Mouse (Mus musculus) lung, postnatal 0 days (tissue): ENCODE results near the gene Tmem201. TPM values are rescaled to one million over a fixed set of nuclear protein-coding genes. Genes with fewer than 3 reads are reported as not detected.
"Not testable (repeated sequence)": the region's sequence is repeated elsewhere in the genome, so short reads cannot be mapped to it uniquely, and the experiment has no call there.

Experiments
- ATAC-seq: fragments of 200-750 bp; cut with Nextera tagmentation; 2 replicates; pipeline ENCODE4 v1.8.0; 2017; ENCODE audit warnings: moderate library complexity
- DNase-seq: peaks from one replicate; pipeline ENCODE4 v3.0.0-alpha.2; 2016; ENCODE audit warnings: low spot score
- H3K27ac ChIP-seq: fragments of 300-500 bp; sonication (generic); 2 replicates; pipeline ENCODE4 v1.5.1; 2014; ENCODE audit warnings: antibody characterized with exemption, mild to moderate bottlenecking, low read length, mixed read lengths
- H3K27me3 ChIP-seq: fragments of 300-500 bp; sonication (generic); replicated peaks from 2 replicates; pipeline ENCODE4 v1.6.1; 2014; ENCODE audit warnings: low read length, mixed read lengths; ENCODE audit not compliant: insufficient read depth
- H3K36me3 ChIP-seq: fragments of 300-500 bp; sonication (generic); 2 replicates; pipeline ENCODE4 v1.6.1; 2014; ENCODE audit warnings: low read length, mixed read lengths; ENCODE audit not compliant: insufficient read depth
- H3K4me1 ChIP-seq: fragments of 300-500 bp; sonication (generic); 2 replicates; pipeline ENCODE4 v1.6.1; 2014; ENCODE audit warnings: antibody characterized with exemption, low read depth, low read length, mixed read lengths; ENCODE audit not compliant: insufficient read depth
- H3K4me2 ChIP-seq: fragments of 300-500 bp; sonication (generic); replicated peaks from 2 replicates; pipeline ENCODE4 v1.6.1; 2014; ENCODE audit warnings: low read depth, mild to moderate bottlenecking, low read length, moderate library complexity, mixed read lengths
- H3K4me3 ChIP-seq: fragments of 300-500 bp; sonication (generic); 2 replicates; pipeline ENCODE4 v1.5.1; 2014; ENCODE audit warnings: low read depth, low read length
- H3K9ac ChIP-seq: fragments of 300-500 bp; sonication (generic); replicated peaks from 2 replicates; pipeline ENCODE4 v1.6.1; 2014; ENCODE audit warnings: low read depth, mild to moderate bottlenecking
- H3K9me3 ChIP-seq: fragments of 300-500 bp; sonication (generic); 2 replicates; pipeline ENCODE4 v1.6.1; 2016; ENCODE audit warnings: low read length, mixed read lengths
- CTCF ChIP-seq: IDR thresholded peaks from 2 replicates; pipeline ENCODE4 v1.5.1; 2016; ENCODE audit warnings: antibody characterized with exemption, mild to moderate bottlenecking
- EP300 ChIP-seq: IDR thresholded peaks from 2 replicates; pipeline ENCODE4 v1.6.1; 2016; ENCODE audit warnings: antibody characterized with exemption, mild to moderate bottlenecking, control low read depth
- WGBS: fragments of 180-500 bp; shearing (Covaris S2); extraction: QIAGEN DNeasy Blood & Tissue Kit; methylation state at CpG from one replicate; pipeline ENCODE4 v1.1.7; 2014; 5-methylcytosine and 5-hydroxymethylcytosine counted together
- polyA plus RNA-seq: library from polyadenylated mRNA; unstranded; fragments of >200 nt; fragmentation: Nextera tagmentation; extraction: Ambion mirVana; gene quantifications from 2 replicates; pipeline ENCODE4 v1.2.1, GENCODE M21; 2015

Gene Tmem201
- polyA plus RNA-seq, 1 experiment from 2014 or later, result 8.2 TPM

DNA sequence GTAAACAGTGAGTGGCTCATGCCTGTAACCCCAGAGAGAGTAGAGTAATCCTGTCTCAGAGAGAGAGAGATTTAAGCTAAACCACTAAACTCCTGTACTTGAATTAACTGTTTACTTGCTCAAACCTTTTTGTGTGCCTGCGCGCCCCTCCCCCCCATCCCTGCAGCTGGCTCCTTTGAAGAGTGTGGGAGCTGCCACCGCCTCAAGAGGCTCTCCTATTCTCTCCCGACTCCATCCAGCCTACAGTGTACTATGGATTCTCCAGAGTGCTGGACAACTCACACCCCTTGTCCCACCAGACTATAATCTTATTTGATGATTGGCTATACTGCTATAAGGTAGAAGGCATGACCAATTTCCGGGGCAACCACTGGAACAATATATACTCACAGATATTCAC, 12.8 kb upstream of the Tmem201 start:
- Histone ChIP-seq H3K36me3 (no peaks in the 10 kb centered on the region), H3K9me3 (no peaks in the 10 kb centered on the region), H3K9ac (no peak overlapping the region), H3K4me1 (no peaks in the 10 kb centered on the region), H3K4me3 (no peak overlapping the region), H3K27me3 (no peaks in the 10 kb centered on the region), H3K4me2 (no peak overlapping the region), H3K27ac (no peak overlapping the region)
- WGBS, result 48% methylated on average over 5 of the region's 5 CpGs
- DNase-seq (no peak), ATAC-seq (no peak)
- TF ChIP-seq CTCF (no peak), EP300 (no peak)

DNA sequence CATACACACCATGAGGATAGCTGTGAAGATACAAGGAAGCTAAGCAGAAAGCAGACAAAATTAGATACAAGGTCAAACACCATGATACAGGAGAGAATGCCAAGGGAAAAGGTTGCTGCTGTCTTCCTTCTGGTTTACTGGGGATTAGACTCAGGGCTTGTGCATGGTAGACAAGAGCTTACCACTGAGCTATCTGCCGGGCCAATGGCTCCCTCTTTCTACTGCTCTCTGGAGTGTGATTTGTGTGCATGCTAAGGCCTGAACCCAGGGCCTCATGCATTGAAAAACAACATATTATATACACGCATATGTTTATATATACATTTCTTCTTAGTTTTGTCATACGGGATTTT, 11.8 kb upstream of the Tmem201 start:
- H3K4me2 ChIP-seq, ATAC-seq: not testable (repeated sequence)
- WGBS, result 87% methylated on average over 3 of the region's 3 CpGs

GRCm38 (mm10) chr4:149749003-149749662, 11.3 kb upstream of the Tmem201 start:
- Histone ChIP-seq H3K27me3 (no peaks in the 10 kb centered on the region), H3K36me3 (no peaks in the 10 kb centered on the region), H3K4me3 (no peak overlapping the region), H3K9ac (no peak overlapping the region), H3K4me2 (no peak overlapping the region), H3K4me1 (no peaks in the 10 kb centered on the region), H3K9me3 (no peaks in the 10 kb centered on the region), H3K27ac (no peak overlapping the region)
- ATAC-seq, result no peak
- no peak for DNase-seq
- 92% methylated on average over 18 of the region's 18 CpGs for WGBS
- TF ChIP-seq CTCF (no peak), EP300 (no peak)

More for the DNA sequence above, 11.8 kb upstream of the Tmem201 start:
- DNase-seq, H3K9ac ChIP-seq, H3K27me3 ChIP-seq, H3K36me3 ChIP-seq, H3K4me3 ChIP-seq, H3K9me3 ChIP-seq, H3K27ac ChIP-seq, H3K4me1 ChIP-seq: not testable (repeated sequence)

GRCm38 (mm10) chr4:149744119-149744518, 6.3 kb upstream of the Tmem201 start:
- Histone ChIP-seq H3K4me3 (no peak overlapping the region), H3K27ac (no peak overlapping the region), H3K9ac (no peak overlapping the region), H3K27me3 (no peaks in the 10 kb centered on the region), H3K36me3 (no peaks in the 10 kb centered on the region), H3K9me3 (no peaks in the 10 kb centered on the region), H3K4me1 (no peaks in the 10 kb centered on the region), H3K4me2 (no peak overlapping the region)
- WGBS, result 76% methylated on average over 7 of the region's 7 CpGs
- TF ChIP-seq CTCF (no peak), EP300 (no peak)
- no peak for DNase-seq
- no peak for ATAC-seq

- Histone ChIP-seq H3K27me3 (no peaks in the 10 kb centered on the region), H3K36me3 (no peaks in the 10 kb centered on the region), H3K4me3 (no peak overlapping the region), H3K9ac (no peak overlapping the region), H3K9me3 (no peaks in the 10 kb centered on the region), H3K27ac (no peak overlapping the region), H3K4me2 (no peak overlapping the region), H3K4me1 (peaks cover 1% of the 10 kb centered on the region; the same call in 1 of the 2 replicates)
- ATAC-seq (no peak), DNase-seq (no peak)
- TF ChIP-seq EP300, result no peak
- no peak for TF ChIP-seq CTCF
- 95% methylated on average over 14 of the region's 14 CpGs for WGBS
Measured at GRCm38 (mm10) chr4:149742011-149742530, 4.2 kb upstream of the Tmem201 start.

DNA sequence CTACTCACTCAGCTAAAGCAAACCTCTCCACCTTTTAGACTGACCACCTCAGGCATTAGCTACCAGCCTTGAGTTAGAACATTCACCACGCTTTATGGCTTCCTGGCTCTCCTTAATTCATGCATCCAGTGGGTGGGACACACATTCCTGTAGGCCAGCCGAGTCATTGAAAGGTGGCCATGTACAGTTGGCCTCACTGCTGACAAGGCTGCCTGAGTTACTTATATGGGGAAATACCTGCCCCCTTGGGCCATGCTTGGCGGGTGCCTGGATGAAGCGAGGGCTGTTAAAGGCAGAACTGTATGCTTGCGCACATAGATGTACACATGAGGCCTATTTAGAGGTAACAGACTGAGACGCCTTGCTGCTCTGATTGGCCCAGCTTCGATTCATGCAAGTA, 2.5 kb upstream of the Tmem201 start:
- ATAC-seq, result no peak
- Histone ChIP-seq H3K9me3 (no peaks in the 10 kb centered on the region), H3K4me3 (no peak overlapping the region), H3K27me3 (no peaks in the 10 kb centered on the region), H3K36me3 (no peaks in the 10 kb centered on the region), H3K4me1 (peaks cover 7% of the 10 kb centered on the region; the same call in 1 of the 2 replicates), H3K27ac (no peak overlapping the region), H3K9ac (no peak overlapping the region), H3K4me2 (no peak overlapping the region)
- no peak for TF ChIP-seq CTCF
- no peak for TF ChIP-seq EP300
- DNase-seq, result no peak
- 83% methylated on average over 7 of the region's 7 CpGs for WGBS
